Mouse (Mus musculus) bone marrow macrophage, adult 2 months (primary cell): ENCODE measurements at regions not wholly inside any gene's neighbourhood (a gene's known extent, or its start where the extent isn't known, plus 50 kb on each side); places are given as distances from the start of the nearest gene placed in this dataset.

Experiments
- CTCF ChIP-seq: IDR thresholded peaks from 2 replicates; pipeline ENCODE4 v1.5.1; 2012; ENCODE audit warnings: low read depth, mild to moderate bottlenecking, low read length, moderate library complexity
- POLR2A ChIP-seq: IDR thresholded peaks from 2 replicates; pipeline ENCODE4 v1.6.1; 2012; ENCODE audit warnings: mild to moderate bottlenecking, low read depth, low read length, borderline replicate concordance

DNA sequence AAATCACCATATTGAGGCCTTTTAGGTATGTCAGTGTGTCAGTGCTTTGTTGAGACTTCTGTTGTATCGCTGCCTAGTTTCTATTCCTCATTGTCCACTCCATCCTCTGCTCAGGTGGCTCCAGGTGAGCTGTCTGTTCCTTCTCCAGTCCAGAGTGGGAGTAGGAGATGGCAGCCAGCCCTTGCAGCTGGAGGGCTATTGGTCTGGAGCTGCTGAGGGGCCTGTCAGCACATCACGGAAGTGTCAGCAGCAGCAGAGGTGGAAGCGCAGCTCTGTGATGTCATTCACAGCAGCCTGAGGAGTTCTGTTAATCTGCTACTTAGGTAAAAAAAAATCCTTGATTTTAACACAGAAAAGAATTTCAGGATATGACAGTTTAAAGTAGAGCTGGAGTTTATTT is 126.0 kb upstream of the Adra1b start:
- TF ChIP-seq CTCF: no peak
- TF ChIP-seq POLR2A: no peak
